Mouse (Mus musculus) cortical plate, adult 2 months (tissue): ENCODE measurements at regions not wholly inside any gene's neighbourhood (a gene's known extent, or its start where the extent isn't known, plus 50 kb on each side); places are given as distances from the start of the nearest gene placed in this dataset.

ENCODE experiments used
- H3K27ac ChIP-seq: fragments of 200-500 bp; 2 replicates; pipeline ENCODE4 v1.5.1; 2012; ENCODE audit warnings: low read length, control low read depth, inconsistent platforms; ENCODE audit not compliant: insufficient read depth
- H3K4me1 ChIP-seq: fragments of 200-500 bp; 2 replicates; pipeline ENCODE4 v1.6.1; 2011; ENCODE audit warnings: low read length; ENCODE audit not compliant: control insufficient read depth, insufficient read depth
- H3K4me3 ChIP-seq: fragments of 200-500 bp; 2 replicates; pipeline ENCODE4 v1.5.1; 2011; ENCODE audit warnings: mild to moderate bottlenecking, low read length, control low read depth; ENCODE audit not compliant: insufficient read depth
- CTCF ChIP-seq: fragments of 200-500 bp; IDR thresholded peaks from 2 replicates; pipeline ENCODE4 v1.5.1; 2011; ENCODE audit warnings: mild to moderate bottlenecking, control low read depth, low read length; ENCODE audit not compliant: insufficient read depth; ENCODE audit errors: extremely low read depth
- POLR2A ChIP-seq: fragments of 200-500 bp; IDR thresholded peaks from 2 replicates; pipeline ENCODE4 v1.6.1; 2011; ENCODE audit warnings: mild to moderate bottlenecking, low read length, control low read depth; ENCODE audit not compliant: insufficient read depth; ENCODE audit errors: extremely low read depth

DNA sequence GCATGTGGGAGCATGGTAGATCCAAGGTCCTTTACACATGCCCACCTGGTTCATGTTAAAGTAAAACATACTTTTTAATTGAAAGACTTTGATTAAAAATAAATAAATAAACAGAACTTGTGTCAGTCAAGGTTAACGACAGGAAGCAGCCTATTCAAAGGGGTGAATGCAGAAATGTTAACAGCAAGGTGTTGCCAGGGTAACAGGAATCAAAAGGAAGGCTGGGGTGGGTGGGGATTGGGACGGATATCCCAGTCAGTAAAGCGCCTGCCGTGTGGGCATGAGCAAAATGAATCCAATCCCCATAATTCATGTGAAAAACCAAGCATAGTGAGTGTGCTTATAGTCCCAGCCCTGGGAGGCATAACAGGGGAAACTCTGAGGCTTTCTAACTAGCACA lies 682.6 kb upstream of the Tmem132c start:
- TF ChIP-seq CTCF, result no peak
- TF ChIP-seq POLR2A, result no peak

GRCm38 (mm10) chr5:126565817-126566216 lies 675.8 kb upstream of the Tmem132c start:
- Histone ChIP-seq H3K4me3 (no peak overlapping the region), H3K27ac (no peak overlapping the region), H3K4me1 (no peaks in the 10 kb centered on the region)
- TF ChIP-seq POLR2A (no peak), CTCF (no peak)

More for the DNA sequence above, 682.6 kb upstream of the Tmem132c start:
- H3K4me1 ChIP-seq, result no peaks in the 10 kb centered on the region
- H3K27ac ChIP-seq, result no peak overlapping the region
- no peak overlapping the region for H3K4me3 ChIP-seq

DNA sequence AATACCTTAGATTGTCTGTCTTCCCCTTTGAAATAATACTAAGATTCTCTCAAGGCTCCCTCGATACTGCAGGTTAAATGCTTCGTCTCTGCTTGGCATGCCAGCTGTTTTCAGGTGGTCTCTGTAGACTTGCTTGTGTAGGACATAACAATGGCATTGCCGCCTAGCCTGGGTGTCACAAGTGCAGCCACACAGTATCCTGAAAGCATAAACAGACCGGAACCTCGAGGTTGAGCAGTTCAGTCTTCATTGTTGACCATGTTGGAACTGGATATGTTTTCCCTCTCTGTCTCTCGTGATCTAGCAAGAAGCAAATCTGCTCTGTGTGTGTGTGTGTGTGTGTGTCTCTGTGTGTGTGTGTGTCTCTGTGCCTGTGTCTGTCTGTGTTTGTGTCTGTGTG lies 675.4 kb upstream of the Tmem132c start:
- no peaks in the 10 kb centered on the region for H3K4me1 ChIP-seq
- TF ChIP-seq POLR2A, result no peak
- no peak for TF ChIP-seq CTCF
- H3K4me3 ChIP-seq, result no peak overlapping the region
- no peak overlapping the region for H3K27ac ChIP-seq

GRCm38 (mm10) chr5:126573766-126574165 lies 667.8 kb upstream of the Tmem132c start:
- Histone ChIP-seq H3K4me1 (no peaks in the 10 kb centered on the region), H3K27ac (no peak overlapping the region), H3K4me3 (no peak overlapping the region)
- no peak for TF ChIP-seq POLR2A
- TF ChIP-seq CTCF, result 0 out of 2 replicates have a peak, but pooled peaks have one; percentile 3

DNA sequence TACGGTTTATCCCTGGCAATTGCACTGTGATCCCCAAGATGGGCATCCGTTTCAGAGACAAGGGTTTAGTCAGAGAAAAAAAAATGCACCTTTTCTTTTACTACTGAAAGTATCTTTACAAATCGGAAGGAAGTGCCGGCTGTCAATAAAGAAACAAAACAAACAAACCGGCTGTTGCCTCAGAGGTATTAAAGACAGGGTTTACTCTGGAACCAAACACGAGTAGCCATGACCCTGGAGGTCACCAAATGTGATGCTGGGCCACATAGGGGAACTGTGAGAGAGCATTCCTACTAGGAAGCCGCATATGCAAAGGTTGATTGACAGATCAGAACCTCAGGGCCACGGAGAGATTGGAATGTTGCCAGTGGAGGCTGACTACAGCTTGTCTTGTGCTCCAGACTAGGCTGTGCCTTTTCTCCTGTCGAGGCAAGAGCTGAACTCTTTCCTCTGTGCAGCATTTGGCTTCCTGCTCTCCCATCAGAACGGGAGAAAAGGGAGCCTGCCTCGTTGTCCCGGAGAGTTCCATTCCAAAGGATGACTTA lies 643.8 kb upstream of the Tmem132c start:
- Histone ChIP-seq H3K4me3 (no peak overlapping the region), H3K4me1 (no peaks in the 10 kb centered on the region), H3K27ac (no peak overlapping the region)
- no peak for TF ChIP-seq POLR2A
- no peak for TF ChIP-seq CTCF

- H3K4me1 ChIP-seq, result no peaks in the 10 kb centered on the region
- TF ChIP-seq POLR2A (no peak), CTCF (no peak)
- no peak overlapping the region for H3K27ac ChIP-seq
- no peak overlapping the region for H3K4me3 ChIP-seq
These were observed 642.0 kb upstream of the Tmem132c start for GRCm38 (mm10) chr5:126599561-126599960.

- no peak overlapping the region for H3K4me3 ChIP-seq
- no peaks in the 10 kb centered on the region for H3K4me1 ChIP-seq
- TF ChIP-seq CTCF (no peak), POLR2A (no peak)
- H3K27ac ChIP-seq, result no peak overlapping the region
These were observed 634.9 kb upstream of the Tmem132c start for GRCm38 (mm10) chr5:126606756-126607155.

- H3K4me3 ChIP-seq, result no peak overlapping the region
- no peak for TF ChIP-seq CTCF
- no peak for TF ChIP-seq POLR2A
These were observed 629.0 kb upstream of the Tmem132c start for GRCm38 (mm10) chr5:126612571-126612970.

DNA sequence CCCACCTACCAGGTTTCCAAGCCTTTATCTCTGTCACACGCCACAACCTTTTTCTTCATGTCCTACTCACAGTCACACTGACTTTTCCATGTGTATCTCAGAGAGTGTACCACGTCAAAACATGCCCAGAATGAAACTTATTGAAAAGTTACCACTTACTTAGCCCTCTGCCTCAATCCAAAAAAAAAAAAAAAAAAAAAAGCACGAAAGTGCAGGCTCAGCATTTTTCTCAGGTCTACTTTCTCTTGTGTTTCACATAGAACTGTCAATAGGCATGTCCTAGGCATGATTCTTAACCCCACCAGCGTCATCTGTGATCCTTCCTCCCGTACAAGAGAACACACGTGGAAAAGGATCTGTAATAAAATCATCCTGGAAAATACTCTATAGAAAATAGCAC lies 619.1 kb upstream of the Tmem132c start:
- Histone ChIP-seq H3K4me3 (no peak overlapping the region), H3K4me1 (no peaks in the 10 kb centered on the region), H3K27ac (no peak overlapping the region)
- TF ChIP-seq CTCF (no peak), POLR2A (no peak)

More at GRCm38 (mm10) chr5:126612571-126612970, 629.0 kb upstream of the Tmem132c start:
- Histone ChIP-seq H3K4me1 (no peaks in the 10 kb centered on the region), H3K27ac (no peak overlapping the region)

DNA sequence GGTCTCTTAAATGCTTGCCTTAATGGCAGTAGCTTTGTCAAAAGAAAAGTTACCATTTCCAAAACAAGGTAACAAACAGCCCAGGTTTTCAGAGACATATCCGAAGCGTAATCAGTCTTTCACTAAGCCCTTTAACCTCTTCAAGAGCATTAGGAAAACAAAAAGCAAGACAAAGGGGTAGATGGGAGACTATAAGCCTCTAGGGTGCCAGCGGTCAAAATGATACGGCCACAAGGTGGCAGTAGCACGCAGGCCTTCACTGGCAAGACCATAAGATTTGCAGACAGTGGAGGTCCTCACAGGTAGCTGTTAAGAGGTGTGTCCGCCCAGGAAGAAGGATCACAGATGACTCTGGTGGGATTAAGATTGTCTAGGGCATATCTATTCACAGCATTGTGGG lies 618.4 kb upstream of the Tmem132c start:
- H3K27ac ChIP-seq, result no peak overlapping the region
- H3K4me3 ChIP-seq, result no peak overlapping the region
- TF ChIP-seq POLR2A (no peak), CTCF (peak; percentile 73)

DNA sequence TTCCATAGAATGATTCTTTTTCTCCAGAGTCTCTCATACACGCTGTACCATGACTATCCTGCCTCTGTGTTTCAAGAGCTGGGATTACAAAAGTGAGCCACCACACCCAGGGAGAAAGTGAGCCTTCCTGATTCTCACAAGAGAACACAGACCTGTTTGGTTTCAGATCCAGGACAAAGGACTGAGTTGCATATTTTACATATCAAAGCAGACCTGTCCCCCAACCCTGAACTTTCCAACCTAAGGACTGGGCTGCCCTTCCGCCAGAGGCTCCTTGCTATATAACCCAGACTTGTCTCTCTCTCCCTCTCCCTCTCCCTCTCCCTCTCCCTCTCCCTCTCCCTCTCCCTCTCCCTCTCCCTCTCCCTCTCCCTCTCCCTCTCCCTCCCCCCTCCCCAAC lies 611.8 kb upstream of the Tmem132c start:
- TF ChIP-seq CTCF (no peak), POLR2A (no peak)
- Histone ChIP-seq H3K4me3 (no peak overlapping the region), H3K4me1 (no peaks in the 10 kb centered on the region), H3K27ac (no peak overlapping the region)

More for the DNA sequence above, 618.4 kb upstream of the Tmem132c start:
- no peaks in the 10 kb centered on the region for H3K4me1 ChIP-seq
